Mouse (Mus musculus) layer of hippocampus, adult 11-12 months (tissue): ENCODE results near the gene Sipa1l3.

Source experiments
- DNase-seq: peaks from one replicate; pipeline ENCODE4 v3.0.0; 2022; ENCODE audit warnings: low spot score

The Sipa1l3 gene

DNA sequence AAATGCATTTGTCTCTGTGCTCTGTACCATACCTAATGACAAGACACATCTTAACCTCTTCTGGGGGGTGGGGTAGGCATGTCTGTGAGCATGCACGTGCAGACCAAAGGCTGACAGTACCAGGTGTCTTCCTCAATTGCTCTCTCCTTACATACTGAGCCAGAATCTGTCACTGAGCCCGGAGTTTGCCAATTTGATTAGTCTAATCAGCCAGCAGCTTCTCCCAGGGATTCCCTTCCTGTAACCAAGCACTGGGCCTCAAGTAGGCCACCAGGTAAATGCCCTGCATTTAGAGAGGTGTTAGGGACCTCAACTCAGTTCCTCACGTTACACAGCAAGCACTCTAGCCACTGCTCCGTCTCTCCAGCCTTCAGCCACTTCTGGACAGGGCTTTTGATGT lies 38.3 kb downstream of the Sipa1l3 start:
- DNase-seq: no peak

DNA sequence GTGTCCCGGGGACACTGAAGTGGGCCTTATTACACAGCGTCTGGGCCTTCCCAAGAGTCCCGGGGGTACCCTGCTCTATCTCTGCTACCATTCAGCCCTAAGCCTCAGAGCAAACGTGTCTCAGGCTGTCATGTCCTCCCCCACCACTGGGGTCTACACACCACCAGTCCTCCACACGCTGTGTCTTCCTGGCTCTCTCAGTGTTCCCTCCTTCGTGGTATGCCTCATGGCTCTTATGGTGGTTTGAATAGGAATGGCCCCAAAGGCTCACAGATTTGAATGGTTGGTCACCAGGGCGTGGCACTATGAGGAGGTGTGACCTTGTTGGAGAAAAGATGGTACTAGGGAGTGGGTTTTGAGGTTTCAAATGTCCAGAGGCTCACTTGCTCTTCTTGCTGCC lies 43.4 kb downstream of the Sipa1l3 start:
- DNase-seq: no peak

DNA sequence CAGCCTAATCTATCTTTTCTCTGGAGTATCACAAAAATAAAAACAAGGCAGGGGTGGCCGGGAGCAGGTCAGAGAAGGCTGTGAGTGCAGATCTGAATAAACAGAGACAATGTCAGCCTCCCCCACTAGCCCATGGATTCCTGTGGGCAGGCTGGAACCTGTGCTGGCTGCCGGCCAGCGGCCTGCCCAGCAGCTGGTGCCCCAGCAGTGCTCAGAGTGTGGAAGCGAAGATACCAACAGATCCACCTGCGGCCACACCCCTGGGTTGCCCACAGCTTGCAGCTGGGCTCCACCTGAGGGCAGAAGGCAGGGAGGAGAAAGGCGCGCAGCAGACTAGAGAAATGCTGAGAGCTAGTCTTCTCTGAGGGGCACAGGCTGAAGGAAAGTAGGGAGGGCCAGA lies 47.1 kb downstream of the Sipa1l3 start:
- DNase-seq: no peak

DNA sequence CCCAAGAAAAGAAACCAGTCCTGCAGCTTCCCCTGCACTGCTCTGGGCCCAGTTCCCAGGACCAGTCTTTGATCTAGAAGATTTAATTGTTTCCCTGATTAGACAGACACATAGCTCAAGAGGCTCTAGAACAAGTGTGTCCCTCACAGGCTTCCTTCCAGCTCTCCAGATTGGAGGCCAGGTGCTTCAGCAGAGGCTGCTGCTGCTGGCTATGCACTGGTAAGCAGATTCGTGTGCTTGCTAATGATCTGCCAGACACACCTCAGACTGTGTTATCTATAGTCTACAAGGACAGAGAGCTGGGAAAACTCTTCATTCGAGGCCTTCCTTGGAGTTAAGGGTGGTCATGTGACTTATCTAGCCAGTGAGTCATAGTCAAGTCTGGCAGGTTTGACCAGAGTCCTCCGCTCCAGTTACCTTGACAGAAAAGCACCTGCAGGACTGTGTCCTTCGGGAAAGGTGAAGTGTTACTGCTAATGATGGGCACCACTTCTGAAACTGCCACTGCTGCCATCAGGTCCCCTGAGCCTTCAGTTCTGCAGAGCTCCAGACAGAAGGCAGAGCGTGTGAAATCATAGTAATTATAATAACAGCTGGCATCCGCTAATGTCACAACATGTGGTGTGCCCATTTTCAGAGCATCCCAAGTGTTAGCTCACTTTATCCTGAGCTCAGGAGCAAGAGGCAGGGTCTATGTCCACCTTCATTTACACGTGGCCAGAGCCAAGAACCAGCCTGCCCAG lies 48.7 kb downstream of the Sipa1l3 start:
- DNase-seq: peak; percentile 52

DNA sequence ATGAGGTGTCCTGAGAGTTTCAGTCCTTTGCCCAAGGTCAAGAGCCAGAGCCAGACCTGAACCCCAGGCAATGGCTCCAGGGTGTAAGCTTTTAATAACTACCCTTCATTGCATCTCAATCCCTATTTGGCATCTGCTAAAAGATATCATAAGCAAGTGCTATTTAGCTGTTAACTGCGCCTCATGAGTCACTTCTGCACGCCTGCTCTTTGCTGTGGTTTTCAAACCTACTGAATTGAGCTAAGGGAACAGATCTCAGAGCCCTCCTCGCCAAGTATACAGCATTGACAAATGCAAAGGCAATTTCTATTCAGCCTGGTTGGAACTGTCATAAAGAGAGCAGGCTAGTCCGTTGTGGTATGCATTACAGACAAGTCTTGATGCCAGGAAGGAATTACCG lies 49.8 kb downstream of the Sipa1l3 start:
- DNase-seq: peak; percentile 35

DNA sequence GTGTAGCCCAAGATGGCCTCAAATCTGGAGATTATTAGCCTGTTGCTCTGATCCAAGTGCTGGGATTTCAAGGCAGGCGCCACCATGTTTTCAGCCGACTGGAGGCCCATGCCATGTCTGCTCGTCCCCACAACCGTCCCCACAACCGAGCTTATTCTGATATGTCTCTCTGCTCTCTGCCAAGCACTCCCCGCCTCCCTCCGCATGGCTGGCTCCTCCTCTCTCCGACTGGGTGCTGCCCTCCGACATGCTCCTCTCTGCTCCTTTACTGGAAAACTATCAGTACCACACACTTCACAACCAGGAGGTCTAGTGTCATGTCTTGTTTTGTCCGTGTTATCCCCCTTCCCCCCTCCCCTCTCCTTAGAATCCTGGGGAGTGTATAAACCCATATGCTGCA lies 51.9 kb downstream of the Sipa1l3 start:
- no peak for DNase-seq

DNA sequence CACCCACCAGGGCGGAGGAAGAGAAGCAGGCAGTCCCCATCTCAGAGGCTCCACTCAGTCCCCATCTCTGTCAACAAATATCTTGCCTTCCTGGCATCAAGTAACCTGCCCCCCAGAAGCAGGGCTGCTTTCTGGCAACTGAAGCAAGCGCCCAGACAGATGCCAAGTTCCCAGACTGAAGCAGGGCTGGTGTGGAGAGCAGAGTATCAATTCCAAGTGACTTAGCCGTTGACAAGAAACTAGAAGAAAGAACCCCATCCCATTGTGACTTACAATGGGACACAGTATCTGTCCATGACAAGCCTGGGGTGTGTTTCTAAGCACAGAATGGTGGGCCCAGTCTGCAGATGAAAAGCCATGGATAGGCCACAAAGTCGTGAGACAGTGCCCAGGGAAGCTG lies 52.7 kb downstream of the Sipa1l3 start:
- no peak for DNase-seq

DNA sequence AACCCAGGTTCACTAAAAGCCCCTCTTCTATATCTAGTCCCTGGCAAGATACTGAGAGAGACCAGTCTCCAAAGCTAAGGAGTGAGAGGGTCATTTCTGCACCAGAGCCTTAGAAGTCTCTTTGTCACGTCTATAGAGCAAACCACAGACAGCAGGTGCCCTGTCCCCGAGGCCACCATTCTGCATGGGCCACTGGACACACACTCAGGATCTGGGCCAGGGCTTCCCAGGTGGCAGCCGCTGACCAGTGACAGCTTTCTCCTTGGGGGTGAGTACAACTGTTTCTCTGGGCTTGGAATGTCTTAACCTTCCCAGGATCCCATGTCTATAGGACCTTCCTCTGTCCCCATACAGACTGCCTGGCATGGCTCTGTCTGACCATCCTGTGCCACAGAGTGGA lies 55.6 kb downstream of the Sipa1l3 start:
- DNase-seq: no peak

DNA sequence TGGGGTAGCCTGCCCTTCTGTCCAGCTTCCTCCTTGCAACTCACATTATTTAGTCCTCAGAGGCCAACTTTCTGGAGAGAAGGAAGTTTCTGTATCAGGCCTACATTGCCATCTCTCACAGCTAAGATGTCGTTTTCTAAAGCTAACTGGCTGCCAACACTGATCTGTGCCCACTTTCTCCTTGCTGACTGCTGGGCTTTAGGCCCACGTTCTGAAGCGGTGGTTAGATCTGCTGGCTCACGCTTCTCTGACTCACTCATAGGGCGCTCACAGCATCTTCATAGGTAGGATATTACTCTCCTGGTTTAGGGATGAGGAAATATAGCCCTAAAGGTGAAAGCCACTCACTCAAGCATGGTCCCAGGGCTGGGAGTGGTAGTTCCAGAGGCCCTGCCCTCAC lies 56.3 kb downstream of the Sipa1l3 start:
- DNase-seq: no peak

DNA sequence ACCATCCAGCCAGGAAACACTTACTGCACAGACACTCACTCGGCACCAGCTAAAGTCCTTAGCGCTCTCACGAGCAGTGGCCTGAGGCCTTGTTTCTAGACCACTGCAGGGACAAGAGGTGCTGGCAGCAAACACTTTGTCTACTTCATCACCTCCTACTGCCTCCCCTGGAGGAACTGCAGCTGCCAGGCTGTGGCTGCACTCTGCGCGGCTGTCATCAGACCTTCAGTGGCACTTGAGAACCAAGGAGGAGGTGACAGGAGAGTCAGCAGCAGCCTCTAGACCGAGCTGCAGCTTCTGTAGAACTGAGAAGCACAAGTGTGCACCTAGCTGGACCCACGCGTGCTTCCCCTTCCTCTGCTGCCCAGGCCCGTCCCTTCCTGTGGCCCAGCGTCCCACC lies 56.9 kb downstream of the Sipa1l3 start:
- DNase-seq: no peak

DNA sequence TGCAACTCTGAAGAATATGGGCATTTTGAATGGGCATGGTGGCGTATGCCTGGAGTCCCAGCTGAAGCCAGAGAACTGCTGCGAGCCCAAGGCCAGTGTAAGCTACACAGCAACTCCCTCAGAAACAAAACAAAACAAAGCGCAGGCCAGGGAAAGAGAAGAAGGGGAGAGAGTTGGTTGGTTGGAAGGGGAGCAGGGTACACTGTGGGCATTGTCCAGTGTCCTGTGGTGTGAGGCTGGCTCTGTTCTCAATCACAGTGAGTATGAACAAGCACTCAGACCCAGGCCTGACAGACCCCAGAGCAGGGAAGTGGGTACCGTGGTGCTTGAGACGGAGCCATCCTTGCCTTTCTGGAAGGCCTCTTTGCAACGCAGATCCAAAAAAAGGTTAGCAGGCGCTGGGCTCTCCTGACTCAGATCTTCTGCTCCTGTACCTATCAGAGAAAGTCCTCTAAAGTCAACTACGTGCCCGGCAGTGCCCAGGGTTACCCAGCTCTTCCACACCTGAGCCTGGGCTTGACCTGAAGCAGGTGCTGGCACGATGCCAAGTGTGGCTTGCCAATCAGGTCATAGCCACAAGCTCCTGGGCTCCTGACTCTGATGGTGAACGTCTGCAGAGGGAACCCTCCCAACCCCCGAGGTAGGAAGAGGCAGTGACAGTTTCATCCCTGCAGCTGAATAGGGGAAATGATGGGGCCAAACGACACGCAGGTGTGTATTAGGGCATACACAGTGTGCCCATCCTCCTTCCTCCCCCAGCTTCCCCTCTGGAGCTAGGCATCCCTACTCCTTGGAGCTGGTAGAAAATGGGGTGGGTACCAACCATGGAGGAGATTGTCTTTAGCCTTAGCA lies 59.3 kb downstream of the Sipa1l3 start:
- no peak for DNase-seq

DNA sequence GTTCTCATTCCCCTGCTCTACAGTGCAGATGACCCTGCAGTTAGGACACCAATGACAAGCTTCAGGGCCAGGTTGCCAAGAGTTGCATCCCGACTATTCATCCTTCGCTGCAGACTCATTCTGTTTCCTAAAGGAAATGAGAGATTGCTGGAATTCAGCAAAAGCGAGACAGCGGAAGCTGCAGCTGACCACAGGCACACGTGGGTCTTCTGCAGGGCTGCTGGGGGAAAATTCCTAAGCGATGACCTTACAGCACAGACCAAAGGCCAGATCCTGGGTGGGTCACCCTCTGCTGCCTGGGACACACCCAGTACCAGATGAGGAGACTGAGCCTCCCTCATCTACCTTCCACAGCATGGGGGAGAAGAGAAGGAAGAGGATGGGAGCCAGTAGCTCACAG lies 60.7 kb downstream of the Sipa1l3 start:
- DNase-seq: no peak

DNA sequence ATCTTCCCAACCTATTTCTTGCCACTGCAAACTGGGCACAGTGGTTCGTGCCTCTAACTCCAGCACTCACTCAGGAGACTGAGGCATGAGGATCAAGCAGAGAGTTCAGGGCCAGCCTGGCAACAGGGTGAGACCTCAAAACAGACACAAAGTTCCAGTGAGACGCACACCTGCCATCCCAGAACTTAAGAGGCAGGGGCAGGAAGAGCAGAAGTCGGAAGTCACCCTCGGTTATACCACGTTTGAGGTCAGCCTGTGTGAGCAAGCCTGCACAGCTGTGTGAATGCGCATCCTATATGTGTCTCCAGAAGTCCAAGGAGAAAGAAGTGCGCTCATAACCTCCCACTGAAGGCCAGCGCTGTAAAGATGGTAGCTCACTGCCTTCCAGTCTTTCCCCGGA lies 61.7 kb downstream of the Sipa1l3 start:
- no peak for DNase-seq

DNA sequence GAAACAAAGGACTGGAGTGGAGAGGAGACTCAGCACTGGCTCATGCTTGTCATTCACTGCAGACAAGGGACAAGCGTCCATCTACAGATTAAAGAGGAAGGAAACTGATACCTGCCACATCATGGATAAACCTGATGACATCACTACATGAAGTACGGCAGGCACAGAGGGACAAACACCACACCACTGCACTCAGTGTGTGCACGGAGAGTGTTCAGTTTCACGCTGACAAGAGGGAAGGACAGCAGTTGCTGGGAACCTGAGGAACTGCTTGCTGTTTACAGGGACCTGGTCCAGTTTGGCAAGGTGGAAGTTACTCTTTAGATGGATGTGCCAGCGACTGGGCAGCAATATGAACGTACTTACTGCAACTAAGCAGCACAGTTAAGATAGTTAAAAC lies 62.9 kb downstream of the Sipa1l3 start:
- DNase-seq: no peak

DNA sequence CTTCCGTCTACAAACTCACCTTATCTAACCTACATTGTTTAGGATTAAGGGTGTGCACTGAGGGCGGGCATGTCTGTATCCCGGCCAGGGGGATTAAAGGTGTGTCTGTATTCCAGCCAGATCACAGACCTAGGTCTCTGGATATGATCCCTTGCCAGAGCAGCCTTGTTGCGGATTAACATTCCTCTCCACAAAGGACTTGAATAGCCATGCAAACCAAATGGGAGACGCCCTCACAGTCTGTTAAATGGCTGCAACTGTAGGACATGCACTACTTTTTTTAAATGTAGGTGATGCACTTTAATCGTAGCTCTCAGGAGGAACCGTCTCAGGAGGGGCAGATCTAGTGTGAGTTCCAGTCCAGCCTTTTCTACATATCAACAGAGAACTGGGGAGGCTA lies 63.5 kb downstream of the Sipa1l3 start:
- no peak for DNase-seq

DNA sequence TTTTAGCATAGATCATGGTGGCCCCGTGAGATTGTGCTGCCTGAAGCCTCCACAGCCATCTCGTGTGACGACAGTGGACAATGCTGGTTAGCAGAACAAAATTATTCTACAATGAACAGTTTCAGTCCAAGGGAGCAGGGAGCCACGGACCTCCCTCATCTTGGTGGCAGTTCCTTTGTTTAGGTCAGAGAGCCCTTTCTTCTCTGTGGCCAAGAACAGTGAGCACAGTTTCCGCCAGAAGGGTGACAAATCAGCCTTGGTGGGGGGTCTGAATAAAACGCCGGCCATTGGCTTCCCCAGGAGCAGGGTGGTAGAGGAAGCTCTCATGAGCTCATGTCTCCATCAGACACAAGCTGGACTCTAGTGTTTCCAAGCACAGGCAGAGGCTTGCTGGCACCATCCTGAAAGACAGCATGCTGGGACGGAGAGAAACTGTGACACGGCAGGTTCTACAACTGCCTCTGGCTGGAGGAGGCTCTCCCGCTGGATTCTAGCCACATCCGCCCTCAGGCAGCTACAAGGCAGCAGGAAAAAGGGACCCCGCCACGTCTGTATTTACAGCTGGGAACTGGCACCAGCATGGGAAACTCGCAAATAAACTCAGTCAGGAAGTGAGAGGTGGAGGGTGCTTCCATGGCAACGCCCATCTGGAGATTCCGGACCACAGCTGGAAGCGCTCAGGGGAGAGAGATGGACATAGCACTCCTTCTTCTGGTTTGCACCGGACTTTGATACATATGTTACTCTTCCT lies 65.3 kb downstream of the Sipa1l3 start:
- DNase-seq: peak; percentile 56

DNA sequence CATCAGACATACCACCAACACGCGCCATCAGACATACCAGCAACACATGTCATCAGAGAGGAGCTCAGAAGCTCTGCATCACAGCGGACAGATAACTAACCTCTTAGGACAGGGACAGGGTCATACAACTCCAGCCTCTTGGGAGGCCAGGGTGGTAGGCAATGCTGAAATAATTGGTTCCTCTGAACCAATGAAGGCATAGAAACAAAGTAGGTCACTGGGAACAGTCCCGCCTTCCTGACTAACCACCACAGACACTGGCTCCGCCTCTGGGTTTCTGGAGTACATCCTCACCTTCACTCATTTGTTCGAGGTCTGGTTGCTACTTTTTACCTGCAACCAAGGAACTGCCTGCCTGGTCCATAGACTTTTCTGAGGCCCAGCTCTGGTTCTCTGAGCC lies 66.1 kb downstream of the Sipa1l3 start:
- no peak for DNase-seq

DNA sequence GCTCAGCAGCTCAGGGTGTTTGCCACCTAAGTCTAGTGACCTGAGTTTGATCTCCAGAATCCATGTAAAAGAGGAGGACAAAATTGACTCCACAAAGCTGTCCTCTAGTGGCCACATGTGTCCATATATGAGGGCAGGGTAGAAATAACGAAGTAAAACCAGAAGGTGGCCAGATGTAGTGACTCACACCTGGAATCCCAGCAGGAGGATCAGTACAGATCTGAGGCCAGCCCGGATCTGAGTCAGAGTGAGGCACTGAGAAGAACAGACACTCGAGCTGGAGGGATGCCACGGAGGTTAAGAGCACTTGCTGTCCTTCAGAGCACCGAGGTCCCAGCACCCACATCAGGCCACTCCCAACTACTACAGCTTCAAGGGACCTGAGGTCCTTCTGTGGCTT lies 68.3 kb downstream of the Sipa1l3 start:
- DNase-seq: no peak

DNA sequence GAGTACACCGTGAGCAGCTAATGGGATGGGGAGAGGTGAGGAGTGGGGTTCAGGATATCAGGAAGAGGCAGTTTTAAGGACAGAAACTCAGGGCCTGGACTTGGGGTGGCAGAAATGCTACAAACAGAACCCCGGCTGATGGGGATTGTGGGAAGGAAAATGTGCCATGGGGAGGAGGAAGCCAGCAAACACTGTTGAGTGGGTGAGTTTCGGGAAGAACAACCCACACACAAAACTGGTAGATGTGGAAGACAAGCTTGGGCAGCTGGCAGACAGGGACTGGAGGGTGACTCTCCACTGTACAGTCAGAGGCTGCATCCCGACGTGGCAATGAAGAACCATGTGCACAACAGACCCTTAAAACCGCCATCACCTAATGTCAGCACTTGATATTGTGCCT lies 69.6 kb downstream of the Sipa1l3 start:
- no peak for DNase-seq

DNA sequence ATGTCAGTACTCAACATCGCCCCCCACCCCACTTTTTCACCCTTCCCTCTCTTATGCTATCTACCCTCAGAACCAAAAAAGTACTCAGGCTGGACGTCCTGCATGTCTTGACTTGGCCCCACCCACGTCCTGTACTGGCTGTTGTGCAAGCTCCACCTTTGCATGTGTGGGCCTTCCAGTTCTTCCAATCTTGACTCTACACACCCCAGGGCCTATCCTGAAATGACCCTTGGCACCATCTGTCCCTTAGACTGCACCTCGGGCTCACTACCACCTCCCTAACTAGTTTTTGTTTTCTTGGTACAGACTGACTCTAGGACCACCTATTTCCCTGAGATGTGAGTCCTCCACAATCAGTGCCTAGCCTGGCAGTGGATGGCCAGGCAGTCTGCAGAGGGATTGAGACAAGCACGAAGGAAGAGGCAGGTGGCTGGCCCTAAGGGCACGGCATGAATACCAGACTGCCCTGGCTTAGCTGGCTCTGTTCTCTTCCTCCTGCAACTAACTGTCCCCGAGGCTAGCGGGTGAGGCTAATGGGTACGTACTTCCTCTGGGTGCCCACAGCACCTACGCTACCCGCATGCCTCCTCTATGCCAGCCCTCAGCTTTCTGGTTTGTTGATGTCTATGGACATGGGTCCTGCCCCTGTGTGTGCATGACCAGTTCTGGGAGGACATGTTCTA lies 71.2 kb downstream of the Sipa1l3 start:
- no peak for DNase-seq

DNA sequence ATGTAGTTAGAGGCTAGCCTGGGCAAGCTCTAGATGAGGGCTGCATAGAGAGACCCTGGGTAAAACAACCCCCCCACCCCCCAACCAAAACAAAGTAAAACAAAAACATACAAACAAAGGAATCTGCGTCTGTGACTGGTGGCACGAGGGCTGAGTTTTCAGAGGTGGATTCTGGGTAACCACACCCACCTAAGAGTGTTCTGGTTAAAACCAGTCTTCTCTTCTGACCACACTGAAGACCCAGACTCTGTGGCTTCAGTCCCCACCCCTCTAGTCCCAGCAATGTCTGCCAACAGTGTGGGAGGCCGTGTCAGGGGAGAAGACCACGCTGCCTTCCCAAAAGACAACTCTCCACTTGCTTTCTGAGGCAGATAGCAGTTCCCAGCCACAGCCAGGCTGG lies 72.3 kb downstream of the Sipa1l3 start:
- no peak for DNase-seq

DNA sequence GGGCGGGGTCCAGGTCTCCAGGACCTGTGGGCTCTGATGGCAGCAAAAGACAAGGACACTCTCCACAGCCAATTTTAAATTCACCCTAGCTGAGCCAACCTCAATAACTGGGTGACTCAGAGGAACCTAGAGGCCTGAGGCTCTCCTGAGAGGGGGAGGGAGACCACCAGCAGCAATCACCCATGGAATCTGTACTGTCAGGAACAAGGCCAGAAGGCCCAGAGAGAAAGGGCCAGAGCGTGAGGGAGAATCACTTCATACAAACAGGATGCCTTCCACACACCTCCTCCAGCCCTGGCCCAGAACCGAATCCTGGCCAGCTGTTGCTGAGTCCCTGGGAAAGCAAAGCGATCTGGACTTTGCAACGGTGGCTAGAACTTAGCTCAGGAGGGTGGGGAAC lies 73.9 kb downstream of the Sipa1l3 start:
- no peak for DNase-seq
